17 mouse cellular contexts compared by ENCODE assay signal in the genomic region with DNA sequence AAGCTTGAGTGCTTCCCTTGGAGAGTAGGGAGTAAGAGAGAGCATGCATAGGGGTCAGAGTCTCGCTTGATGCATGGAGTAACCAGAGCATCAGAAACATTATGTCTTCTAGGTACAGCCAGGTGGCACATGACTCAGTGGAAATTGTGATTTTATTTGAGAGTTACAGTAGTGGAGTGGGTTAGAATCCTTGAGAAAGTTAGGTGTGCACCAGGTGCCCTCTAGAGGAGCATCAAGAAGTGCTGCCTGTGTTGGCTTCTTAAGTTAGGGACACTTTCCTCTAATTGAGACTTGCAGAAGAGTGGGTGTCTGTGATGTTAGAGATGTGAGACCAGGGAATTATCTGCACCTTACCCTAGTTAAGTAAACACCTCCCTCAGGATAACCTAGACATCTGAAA. TPM values are rescaled to one million over a fixed set of nuclear protein-coding genes. Genes with fewer than 3 reads are reported as not detected.
DNase-seq lines count a peak whose midpoint lies in the region; ATAC-seq and TF ChIP-seq lines count a peak whose summit lies in the region.
"Had no signal": no experiment of that assay in that cellular context is flagged by ENCODE, and none has a peak within 500 bp of the region (broad histone marks: within the 10 kb centered on the region; RNA-seq: fewer than 3 reads in every experiment).

No protein-coding gene starts in this region.

- intact Hi-C loops in left cerebral cortex, adult 2 months (cut with DNase I) = no loop called here
- intact Hi-C loops in left cerebral cortex, postnatal 14 days (cut with DNase I) = no loop called here

- H3K4me3 ChIP-seq in left cerebral cortex, adult 2 months = no peak overlapping the region
- H3K4me3 ChIP-seq: embryonic facial prominence, embryonic 12.5 days; heart, embryonic 12.5 days; liver, embryonic 15.5 days; megakaryocyte, embryonic 14.5 days; myocyte had no signal

- ATAC-seq in erythroblast, adult 5-6 weeks (replicated peaks; ENCODE audit: low FRiP score, poor library complexity, severe bottlenecking) = peak; percentile 62
- ATAC-seq: activated CD4-positive, CD25-positive, alpha-beta regulatory T cell, adult 4 months had no signal

- H3K27ac ChIP-seq in left cerebral cortex, adult 2 months = no peak overlapping the region
- H3K27ac ChIP-seq: embryonic facial prominence, embryonic 12.5 days; liver, embryonic 15.5 days had no signal

- TF ChIP-seq CTCF in left cerebral cortex, adult 2 months (IDR thresholded peaks at IDR 0.05) = peak; percentile 46

- no peak for DNase-seq in left cerebral cortex, adult 2 months (ENCODE audit: extremely low spot score in 1 of 2, low spot score in 2 of 2)
- no peak for DNase-seq in left cerebral cortex, postnatal 14 days (ENCODE audit: low spot score in 2 of 2)
- DNase-seq in 416B (ENCODE audit: low read depth) = peak; percentile 45
- peak; percentile 38 for DNase-seq in CD4-positive, CD25-positive, alpha-beta regulatory T cell, adult 2 months (ENCODE audit: low read depth, low spot score)
- DNase-seq in urinary bladder, adult 18-20 months (ENCODE audit: low spot score in 2 of 2) = no peak
- no peak for DNase-seq in cerebellum, postnatal 10 days
- DNase-seq: adrenal gland, postnatal 36 days; cerebellum, postnatal 36 days; gastrocnemius, postnatal 14 days; kidney, adult 11 months had no signal

RNA-seq across cellular contexts. Expression of a gene that starts 11.9 kb away (rescaled TPM):
- total RNA-seq in left cerebral cortex, adult 2 months (2021) = 10 to 100 TPM; 14.8 to 21.3 TPM
- 10 to 100 TPM; 18.9 to 20.5 TPM for total RNA-seq in left cerebral cortex, postnatal 14 days (2021)
- total RNA-seq in erythroblast, adult 5-6 weeks (2015; ENCODE audit: low replicate concordance) = 11.9 and 20.1 TPM in 2 replicates
- total RNA-seq in erythroblast, adult 5-6 weeks (2017; ENCODE audit: low replicate concordance) = 7.2 and 10.0 TPM in 2 replicates

RNA-seq across cellular contexts. Expression of a gene that starts 36.0 kb away (rescaled TPM):
- total RNA-seq in left cerebral cortex, adult 2 months (2021) = 10 to 100 TPM; 41.9 to 43.6 TPM
- 10 to 100 TPM; 42.2 to 46.6 TPM for total RNA-seq in left cerebral cortex, postnatal 14 days (2021)
- 5.8 and 7.9 TPM in 2 replicates for total RNA-seq in erythroblast, adult 5-6 weeks (2015; ENCODE audit: low replicate concordance)
- 7.8 and 12.3 TPM in 2 replicates for total RNA-seq in erythroblast, adult 5-6 weeks (2017; ENCODE audit: low replicate concordance)

RNA-seq across cellular contexts. Expression of a gene that starts 36.9 kb away (rescaled TPM):
- total RNA-seq in left cerebral cortex, adult 2 months (2021) = 10 to 100 TPM; 62.2 to 65.5 TPM
- 10 to 100 TPM; 40.8 to 46.3 TPM for total RNA-seq in left cerebral cortex, postnatal 14 days (2021)
- total RNA-seq in erythroblast, adult 5-6 weeks (2015; ENCODE audit: low replicate concordance) = 731 and 769 TPM in 2 replicates
- 989 and 1,487 TPM in 2 replicates for total RNA-seq in erythroblast, adult 5-6 weeks (2017; ENCODE audit: low replicate concordance)

Comparison
In these comparisons a context has a peak if more than half of its experiments do, and no peak if none do; other contexts are left out.
1. DNase-seq: peak in 416B (single experiment) and CD4-positive, CD25-positive, alpha-beta regulatory T cell, adult 2 months (single experiment); none in left cerebral cortex, adult 2 months (0 of 2), left cerebral cortex, postnatal 14 days (0 of 2), urinary bladder, adult 18-20 months (0 of 2) and cerebellum, postnatal 10 days (0 of 2).
2. RNA of a gene that starts 36.9 kb away (total RNA-seq): 731 to 1,487 TPM in erythroblast, adult 5-6 weeks; 62.2 to 65.5 TPM in left cerebral cortex, adult 2 months and 40.8 to 46.3 TPM in left cerebral cortex, postnatal 14 days; every median in the first group is over 10 times any median in the second.